Mouse (Mus musculus): ENCODE results near the gene Nhlh1. TPM values are rescaled to one million over a fixed set of nuclear protein-coding genes. Genes with fewer than 3 reads are reported as not detected.
A peak's percentile ranks its signal among the peaks of the same experiment; 100 is the strongest.

Gene Nhlh1
- polyA plus RNA-seq, 2 experiments, result not detected

DNA sequence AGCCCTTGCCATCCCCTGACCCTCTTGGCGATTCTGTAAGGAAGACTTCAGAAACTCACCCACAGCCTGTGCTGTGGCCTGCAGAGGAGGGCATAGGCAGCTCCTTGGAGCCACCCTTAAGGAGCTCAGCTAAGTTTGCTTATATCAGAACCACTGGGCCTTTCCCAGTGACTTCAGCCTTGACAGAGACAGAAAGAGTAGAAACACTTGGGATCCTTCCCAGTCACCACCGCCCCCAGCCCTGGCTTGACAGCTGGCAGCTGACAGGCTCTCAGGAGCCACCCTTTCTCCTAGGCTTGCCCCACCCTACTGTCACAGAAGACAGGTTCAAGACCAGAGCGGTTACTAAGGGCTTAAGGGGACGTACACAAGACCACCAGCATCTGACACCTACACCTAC, 1.1 kb downstream of the Nhlh1 start:
- Histone ChIP-seq H3K27ac (no peak overlapping the region), H3K36me3 (replicated peaks; ENCODE audit: control insufficient read depth, insufficient read depth, low read depth) (no peaks in the 10 kb centered on the region), H3K4me1 (replicated peaks; ENCODE audit: control insufficient read depth in 2 of 2, insufficient read depth in 2 of 2, low read length in 1 of 2) (no peaks in the 10 kb centered on the region), H3K27me3 (ENCODE audit: control insufficient read depth, insufficient read depth, low read length) (peaks cover 33% of the 10 kb centered on the region), H3K9ac (replicated peaks) (no peak overlapping the region), H3K4me2 (ENCODE audit: low read depth) (no peak overlapping the region), H3K9me3 (ENCODE audit: control insufficient read depth, low read length) (no peaks in the 10 kb centered on the region), H3K4me3 (ENCODE audit: insufficient read depth in 1 of 2, low read depth in 2 of 2, low read length in 2 of 2) (no peak overlapping the region)
- ATAC-seq (ENCODE audit: insufficient read depth) (no peak), DNase-seq (ENCODE audit: low read depth in 3 of 3, low spot score in 3 of 3) (no peak)
- TF ChIP-seq EP300 (IDR thresholded peaks at IDR 0.05; ENCODE audit: low read depth), result no peak
- no peak for TF ChIP-seq CTCF (IDR thresholded peaks at IDR 0.05; ENCODE audit: low read depth)
- WGBS (ENCODE audit: insufficient replicate concordance), result 50% methylated on average over 4 of the region's 4 CpGs

GRCm38 (mm10) chr1:172053541-172054440, 3.6 kb downstream of the Nhlh1 start:
- no peak for DNase-seq (ENCODE audit: low read depth in 3 of 3, low spot score in 3 of 3)
- H3K9ac ChIP-seq (replicated peaks), result no peak overlapping the region
- ATAC-seq (ENCODE audit: insufficient read depth), result no peak
- TF ChIP-seq CTCF (IDR thresholded peaks at IDR 0.05; ENCODE audit: low read depth), result no peak
- no peak for TF ChIP-seq EP300 (IDR thresholded peaks at IDR 0.05; ENCODE audit: low read depth)
- H3K27me3 ChIP-seq (ENCODE audit: control insufficient read depth, insufficient read depth, low read length), result peaks cover 33% of the 10 kb centered on the region
- H3K9me3 ChIP-seq (ENCODE audit: control insufficient read depth, low read length), result no peaks in the 10 kb centered on the region
- 0 out of 4 replicates have a peak overlapping the region, but pooled peaks of 1 of the 2 experiments have one; percentile 8 for H3K4me3 ChIP-seq (ENCODE audit: insufficient read depth in 1 of 2, low read depth in 2 of 2, low read length in 2 of 2)
- no peak overlapping the region for H3K27ac ChIP-seq
- no peaks in the 10 kb centered on the region for H3K4me1 ChIP-seq (replicated peaks; ENCODE audit: control insufficient read depth in 2 of 2, insufficient read depth in 2 of 2, low read length in 1 of 2)
- no peak overlapping the region for H3K4me2 ChIP-seq (ENCODE audit: low read depth)
- 10% methylated on average over 42 of the region's 42 CpGs for WGBS (ENCODE audit: insufficient replicate concordance)
- H3K36me3 ChIP-seq (replicated peaks; ENCODE audit: control insufficient read depth, insufficient read depth, low read depth), result no peaks in the 10 kb centered on the region

DNA sequence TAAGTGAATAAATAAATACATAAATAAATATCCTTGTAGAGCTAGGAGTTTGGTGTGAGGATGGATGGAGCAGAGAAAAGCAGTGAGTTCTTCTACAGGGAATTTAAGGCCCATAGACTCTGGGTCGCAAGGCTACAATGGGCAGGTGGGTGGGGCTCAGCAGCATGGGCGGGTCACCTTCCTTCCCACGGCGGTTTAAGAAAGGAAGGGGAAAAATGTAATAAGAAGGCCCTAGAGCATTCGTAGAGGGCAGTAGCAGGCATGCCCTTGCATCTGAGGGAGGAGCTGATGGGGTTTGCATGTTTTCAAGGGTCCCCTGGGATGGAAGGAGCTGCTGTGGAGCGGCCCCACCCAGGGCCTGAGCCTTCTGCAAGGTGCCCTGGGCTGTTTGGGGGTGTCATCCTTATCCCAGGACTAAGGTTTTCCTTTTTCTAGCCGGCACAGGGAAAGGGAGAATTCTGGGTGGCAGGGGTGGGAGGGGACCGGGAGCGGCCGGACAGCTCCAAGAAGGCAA, 4.5 kb downstream of the Nhlh1 start:
- ATAC-seq (ENCODE audit: insufficient read depth) (no peak), DNase-seq (ENCODE audit: low read depth in 3 of 3, low spot score in 3 of 3) (no peak)
- no peak for TF ChIP-seq CTCF (IDR thresholded peaks at IDR 0.05; ENCODE audit: low read depth)
- no peak for TF ChIP-seq EP300 (IDR thresholded peaks at IDR 0.05; ENCODE audit: low read depth)
- peaks cover 33% of the 10 kb centered on the region for H3K27me3 ChIP-seq (ENCODE audit: control insufficient read depth, insufficient read depth, low read length)
- no peak overlapping the region for H3K9ac ChIP-seq (replicated peaks)
- H3K36me3 ChIP-seq (replicated peaks; ENCODE audit: control insufficient read depth, insufficient read depth, low read depth), result no peaks in the 10 kb centered on the region
- no peak overlapping the region for H3K4me3 ChIP-seq (ENCODE audit: insufficient read depth in 1 of 2, low read depth in 2 of 2, low read length in 2 of 2)
- no peak overlapping the region for H3K27ac ChIP-seq
- no peaks in the 10 kb centered on the region for H3K4me1 ChIP-seq (replicated peaks; ENCODE audit: control insufficient read depth in 2 of 2, insufficient read depth in 2 of 2, low read length in 1 of 2)
- WGBS (ENCODE audit: insufficient replicate concordance), result 10% methylated on average over 10 of the region's 10 CpGs
- no peak overlapping the region for H3K4me2 ChIP-seq (ENCODE audit: low read depth)
- no peaks in the 10 kb centered on the region for H3K9me3 ChIP-seq (ENCODE audit: control insufficient read depth, low read length)

GRCm38 (mm10) chr1:172049131-172049782, 8.1 kb downstream of the Nhlh1 start:
- Histone ChIP-seq H3K36me3 (replicated peaks; ENCODE audit: control insufficient read depth, insufficient read depth, low read depth) (no peaks in the 10 kb centered on the region), H3K4me3 (ENCODE audit: insufficient read depth in 1 of 2, low read depth in 2 of 2, low read length in 2 of 2) (no peak overlapping the region), H3K9me3 (ENCODE audit: control insufficient read depth, low read length) (no peaks in the 10 kb centered on the region), H3K4me1 (replicated peaks; ENCODE audit: control insufficient read depth in 2 of 2, insufficient read depth in 2 of 2, low read length in 1 of 2) (no peaks in the 10 kb centered on the region), H3K4me2 (ENCODE audit: low read depth) (no peak overlapping the region), H3K9ac (replicated peaks) (no peak overlapping the region), H3K27me3 (ENCODE audit: control insufficient read depth, insufficient read depth, low read length) (peaks cover 23% of the 10 kb centered on the region), H3K27ac (no peak overlapping the region)
- TF ChIP-seq CTCF (IDR thresholded peaks at IDR 0.05; ENCODE audit: low read depth), result no peak
- no peak for TF ChIP-seq EP300 (IDR thresholded peaks at IDR 0.05; ENCODE audit: low read depth)
- WGBS (ENCODE audit: insufficient replicate concordance), result 43% methylated on average over 13 of the region's 13 CpGs
- DNase-seq (ENCODE audit: low read depth in 3 of 3, low spot score in 3 of 3) (no peak), ATAC-seq (ENCODE audit: insufficient read depth) (no peak)

DNA sequence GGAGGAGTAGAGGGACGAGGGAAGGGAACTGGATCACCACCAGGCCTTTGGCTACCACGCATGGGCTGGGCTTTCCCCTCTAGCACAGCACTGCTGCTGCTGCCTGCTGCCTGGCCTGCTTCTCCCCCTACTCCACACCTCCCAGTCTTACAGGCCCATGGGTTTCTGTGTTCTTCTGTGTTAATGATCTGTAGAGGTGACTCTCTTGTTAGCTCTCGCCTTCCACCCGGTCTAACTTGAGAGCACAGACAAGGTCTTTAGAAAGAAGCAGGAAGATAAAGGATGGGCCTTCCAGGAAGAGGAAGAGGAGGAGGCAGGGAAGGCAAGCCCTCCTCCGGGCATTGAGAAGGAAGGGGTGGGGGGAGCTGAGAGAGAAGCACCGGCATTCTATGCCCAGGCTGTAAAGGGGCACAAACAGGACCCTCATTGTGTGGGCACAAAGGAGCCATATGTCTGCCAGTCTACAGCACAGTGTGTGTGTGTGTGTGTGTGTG, 9.1 kb downstream of the Nhlh1 start:
- no peaks in the 10 kb centered on the region for H3K9me3 ChIP-seq (ENCODE audit: control insufficient read depth, low read length)
- ATAC-seq (ENCODE audit: insufficient read depth) (no peak), DNase-seq (ENCODE audit: low read depth in 3 of 3, low spot score in 3 of 3) (no peak)
- no peak overlapping the region for H3K9ac ChIP-seq (replicated peaks)
- TF ChIP-seq EP300 (IDR thresholded peaks at IDR 0.05; ENCODE audit: low read depth) (no peak), CTCF (IDR thresholded peaks at IDR 0.05; ENCODE audit: low read depth) (no peak)
- peaks cover 13% of the 10 kb centered on the region for H3K27me3 ChIP-seq (ENCODE audit: control insufficient read depth, insufficient read depth, low read length)
- H3K27ac ChIP-seq, result no peak overlapping the region
- no peaks in the 10 kb centered on the region for H3K4me1 ChIP-seq (replicated peaks; ENCODE audit: control insufficient read depth in 2 of 2, insufficient read depth in 2 of 2, low read length in 1 of 2)
- 21% methylated on average over 6 of the region's 6 CpGs for WGBS (ENCODE audit: insufficient replicate concordance)
- H3K36me3 ChIP-seq (replicated peaks; ENCODE audit: control insufficient read depth, insufficient read depth, low read depth), result no peaks in the 10 kb centered on the region
- 0 out of 4 replicates have a peak overlapping the region, but pooled peaks of 1 of the 2 experiments have one; percentile 10 for H3K4me3 ChIP-seq (ENCODE audit: insufficient read depth in 1 of 2, low read depth in 2 of 2, low read length in 2 of 2)
- H3K4me2 ChIP-seq (ENCODE audit: low read depth), result no peak overlapping the region

Measured in liver, embryonic 14.5 days (tissue).